Mouse (Mus musculus) myocyte (in vitro differentiated cells): Measurements from ENCODE around the gene Zfp418.

Source experiments
- CEBPB ChIP-seq: IDR thresholded peaks from 2 replicates; pipeline ENCODE4 v1.6.1; 2011; ENCODE audit warnings: mild to moderate bottlenecking, moderate library complexity; ENCODE audit not compliant: poor library complexity, insufficient read depth, severe bottlenecking
- E2F4 ChIP-seq: IDR thresholded peaks from one replicate; pipeline ENCODE4 v1.6.1; 2011; ENCODE audit warnings: mild to moderate bottlenecking, control low read depth, moderate library complexity; ENCODE audit not compliant: insufficient read depth
- MAX ChIP-seq: IDR thresholded peaks from one replicate; pipeline ENCODE4 v1.6.1; 2011; ENCODE audit warnings: low read depth, mild to moderate bottlenecking, control low read depth
- MYOD1 ChIP-seq, 3 experiments: IDR thresholded peaks; one replicate each; pipeline ENCODE4 v1.6.1; 2011; ENCODE audit warnings: control low read depth in 2 of 3, low read depth in 2 of 3, mild to moderate bottlenecking in 2 of 3, moderate library complexity in 1 of 3; ENCODE audit not compliant: insufficient read length in 2 of 3, control insufficient read depth in 1 of 3
- MYOG ChIP-seq, 3 experiments: IDR thresholded peaks; one replicate each; pipeline ENCODE4 v1.6.1; 2011; ENCODE audit warnings: control low read depth in 2 of 3, low read depth in 2 of 3, mild to moderate bottlenecking in 2 of 3; ENCODE audit not compliant: insufficient read length in 2 of 3, control insufficient read depth in 1 of 3, insufficient read depth in 1 of 3
- POLR2A ChIP-seq: IDR thresholded peaks from one replicate; pipeline ENCODE4 v1.6.1; 2011; ENCODE audit warnings: low read depth, mild to moderate bottlenecking, control low read depth, moderate library complexity; ENCODE audit not compliant: insufficient read length
- POLR2AphosphoS2 ChIP-seq: IDR thresholded peaks from one replicate; pipeline ENCODE4 v1.6.1; 2011; ENCODE audit warnings: low read depth, control low read depth; ENCODE audit not compliant: insufficient read length
- REST ChIP-seq: IDR thresholded peaks from one replicate; pipeline ENCODE4 v1.6.1; 2011; ENCODE audit warnings: mild to moderate bottlenecking, control low read depth, moderate library complexity; ENCODE audit not compliant: insufficient read depth, insufficient read length
- SRF ChIP-seq: IDR thresholded peaks from one replicate; pipeline ENCODE4 v1.6.1; 2011; ENCODE audit warnings: low read depth; ENCODE audit not compliant: control insufficient read depth, insufficient read length
- TCF12 ChIP-seq: IDR thresholded peaks from one replicate; pipeline ENCODE4 v1.6.1; 2011; ENCODE audit warnings: mild to moderate bottlenecking, control low read depth; ENCODE audit not compliant: poor library complexity, insufficient read depth, severe bottlenecking
- TCF3 ChIP-seq: IDR thresholded peaks from one replicate; pipeline ENCODE4 v1.6.1; 2011; ENCODE audit warnings: low read depth, control low read depth; ENCODE audit not compliant: insufficient read length
- USF1 ChIP-seq: IDR thresholded peaks from one replicate; pipeline ENCODE4 v1.6.1; 2011; ENCODE audit warnings: low read depth, mild to moderate bottlenecking, control low read depth, moderate library complexity

DNA sequence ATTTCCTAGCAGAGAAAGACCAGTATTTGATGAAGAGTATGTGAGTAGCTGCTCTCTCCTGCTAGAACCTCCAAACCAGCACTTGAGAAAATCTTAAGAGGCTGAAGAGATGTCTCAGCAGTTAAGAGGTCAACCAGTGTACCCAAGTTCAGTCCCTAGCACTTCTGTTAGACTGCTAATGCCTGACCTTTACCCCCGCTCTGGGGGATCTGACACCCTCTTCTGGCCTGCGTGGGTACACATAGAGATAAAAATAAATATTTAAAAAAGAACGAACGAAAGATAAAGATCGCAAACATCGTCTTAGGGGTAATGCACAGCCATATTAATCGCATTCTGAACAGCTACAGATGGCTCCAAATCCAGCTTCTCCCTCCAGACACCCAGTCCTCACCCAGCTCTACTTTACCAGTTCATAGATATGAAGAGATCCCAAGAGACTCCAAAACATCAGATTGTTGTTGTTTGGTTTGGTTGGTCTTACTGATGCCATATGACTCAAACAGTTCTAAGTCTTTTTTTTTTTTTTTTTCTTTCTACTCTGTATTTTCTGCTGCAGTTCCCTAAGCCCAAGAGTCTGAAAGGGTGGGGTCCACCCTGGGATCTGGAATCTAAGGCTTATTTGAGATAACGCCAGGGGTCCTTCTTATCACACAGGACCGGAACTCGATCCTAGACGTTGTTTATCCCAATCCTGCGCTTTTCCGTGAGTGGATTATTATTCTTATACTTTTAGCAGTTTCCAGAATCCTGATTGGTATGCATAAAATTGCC is 16.5 kb downstream of the Zfp418 start:
- TF ChIP-seq E2F4 (no peak), POLR2A (no peak), TCF12 (no peak), TCF3 (no peak), USF1 (no peak), REST (no peak), SRF (no peak), MYOD1 (IDR thresholded peaks at IDR 0.05; ENCODE audit: control insufficient read depth in 1 of 3, insufficient read length in 2 of 3, low read depth in 2 of 3) (no peak), MAX (no peak), MYOG (IDR thresholded peaks at IDR 0.05; ENCODE audit: control insufficient read depth in 1 of 3, insufficient read depth in 1 of 3, insufficient read length in 2 of 3, low read depth in 2 of 3) (no peak), POLR2AphosphoS2 (no peak), CEBPB (no peak)
